Mouse (Mus musculus): Measurements from ENCODE around the gene Omp. TPM values are rescaled to one million over a fixed set of nuclear protein-coding genes. Genes with fewer than 3 reads are reported as not detected.

Gene Omp
- total RNA-seq, 2 experiments from 2014 or later: 0.11 TPM; not detected in 1

GRCm38 (mm10) chr7:98106272-98106671 lies 39.0 kb downstream of the Omp start:
- intact Hi-C loops (cut with DNase I): no loop called here

DNA sequence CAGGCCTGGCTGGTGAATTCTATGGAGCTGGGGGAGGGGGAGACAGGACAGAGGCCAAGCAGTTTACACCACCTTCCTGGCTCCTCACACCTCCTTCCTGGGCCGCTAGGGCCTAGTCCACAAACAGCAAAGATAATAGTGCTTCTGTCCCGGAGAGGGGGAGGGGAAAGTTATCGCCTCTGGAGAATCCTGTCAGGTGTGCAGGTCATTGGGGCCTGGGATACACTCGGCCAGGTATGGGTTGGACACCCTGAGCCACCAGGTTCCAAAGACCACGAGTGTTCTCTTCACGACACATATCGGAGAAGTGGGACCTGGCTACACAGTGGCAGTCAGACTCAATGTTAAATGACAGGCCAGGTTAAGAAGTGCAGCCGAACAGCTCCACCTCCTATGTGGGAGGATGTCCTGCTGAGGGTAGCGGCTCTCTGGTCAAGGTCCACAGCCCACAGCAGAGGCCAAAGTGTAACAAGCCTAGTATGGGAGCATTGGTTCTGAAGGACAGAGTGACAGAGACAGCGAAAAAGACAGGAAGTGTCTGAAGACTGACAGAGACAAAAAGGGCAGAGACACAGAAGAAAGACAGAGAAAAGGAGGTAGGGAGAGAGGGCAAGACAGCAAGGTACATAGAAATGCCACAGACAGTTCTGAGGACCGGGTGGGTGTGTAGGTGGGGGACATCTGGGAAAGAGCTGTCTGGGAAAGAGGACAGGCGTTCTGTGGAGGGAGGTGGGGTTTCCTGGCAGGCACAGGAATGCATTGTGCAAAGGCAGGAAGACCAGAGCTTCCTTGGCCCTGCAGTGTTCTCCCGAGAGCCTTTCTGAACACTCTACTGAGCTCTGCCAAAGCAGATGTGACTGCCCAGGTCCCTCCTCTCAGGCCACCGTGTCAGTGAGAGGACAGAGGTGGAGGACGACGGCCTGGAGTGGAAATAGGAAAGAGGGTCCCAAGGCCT lies 40.5 kb downstream of the Omp start:
- intact Hi-C loops (cut with DNase I): loop anchor here (1.0 kb wide), 1 partner anchor 13 kb away; no protein-coding TSS in a partner anchor
- no peak for DNase-seq

More at GRCm38 (mm10) chr7:98106272-98106671, 39.0 kb downstream of the Omp start:
- no peak for DNase-seq

DNA sequence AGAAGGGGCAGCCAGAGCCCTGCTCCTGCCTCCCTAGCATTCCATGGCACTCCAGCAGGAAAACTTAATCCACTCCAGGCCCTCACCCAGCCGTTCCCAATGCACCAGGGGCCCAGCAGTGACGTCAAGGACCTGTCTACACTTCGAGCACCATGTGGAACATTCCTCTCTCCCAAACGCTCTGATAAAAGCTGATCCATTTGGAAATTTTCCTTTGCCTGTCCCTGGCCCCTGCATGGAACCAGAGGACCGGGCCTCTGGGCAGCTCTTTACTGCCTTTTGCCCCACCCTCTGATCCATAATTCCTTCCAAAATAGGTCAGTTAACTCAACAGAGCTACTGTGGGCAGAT lies 41.4 kb downstream of the Omp start:
- intact Hi-C loops (cut with DNase I): loop anchor here (1.0 kb wide), 1 partner anchor 16 kb away; no protein-coding TSS in a partner anchor
- peak in 1 of 2 experiments; percentile 42 for DNase-seq

DNA sequence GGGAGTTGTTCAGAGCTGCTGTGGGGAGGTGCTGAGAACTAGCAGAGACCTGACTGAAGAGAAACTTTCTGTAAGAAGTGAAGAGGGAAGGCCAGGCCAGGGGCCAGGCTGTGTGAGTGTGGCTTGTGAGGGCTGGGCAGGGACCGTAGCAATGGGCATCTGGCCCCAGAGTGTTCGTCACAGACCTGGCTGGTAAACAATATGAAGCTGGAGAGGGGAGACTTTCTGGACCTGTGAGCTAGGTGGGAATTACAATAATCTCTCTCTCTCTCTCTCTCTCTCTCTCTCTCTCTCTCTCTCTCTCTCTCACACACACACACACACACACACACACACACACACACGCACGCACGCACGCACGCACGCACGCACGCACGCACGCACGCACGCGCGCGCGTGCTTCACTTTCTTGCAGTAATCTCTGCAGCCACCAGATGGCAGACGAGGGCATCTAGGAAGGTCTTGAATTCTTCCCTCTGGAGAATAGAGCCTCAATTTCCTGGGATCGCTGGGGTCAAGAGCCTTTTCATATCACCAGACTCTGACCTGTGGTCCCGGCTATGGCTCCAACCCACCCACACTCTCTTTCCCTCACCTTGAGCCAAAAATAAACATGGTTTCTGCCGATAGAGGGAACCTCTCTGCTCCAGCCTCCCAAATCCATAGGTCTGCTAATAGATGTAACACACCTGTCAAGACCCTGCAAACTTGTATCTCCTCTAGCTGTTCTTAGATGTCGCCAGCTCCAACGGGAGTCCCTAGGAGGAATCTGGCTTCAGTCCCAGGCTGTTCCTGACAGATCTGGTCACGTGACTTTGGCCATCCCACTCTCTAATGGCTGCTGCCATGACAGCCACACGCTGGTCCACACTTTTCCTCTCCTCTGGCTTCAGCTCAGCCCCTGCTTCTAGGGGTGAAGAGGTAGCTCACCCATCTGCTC lies 42.0 kb downstream of the Omp start:
- intact Hi-C loops (cut with DNase I): loop anchor here (1.0 kb wide), 1 partner anchor 17 kb away; no protein-coding TSS in a partner anchor
- DNase-seq: peak; percentile 82 to 89

GRCm38 (mm10) chr7:98102488-98102887 lies 42.8 kb downstream of the Omp start:
- intact Hi-C loops (cut with DNase I): no loop called here

DNA sequence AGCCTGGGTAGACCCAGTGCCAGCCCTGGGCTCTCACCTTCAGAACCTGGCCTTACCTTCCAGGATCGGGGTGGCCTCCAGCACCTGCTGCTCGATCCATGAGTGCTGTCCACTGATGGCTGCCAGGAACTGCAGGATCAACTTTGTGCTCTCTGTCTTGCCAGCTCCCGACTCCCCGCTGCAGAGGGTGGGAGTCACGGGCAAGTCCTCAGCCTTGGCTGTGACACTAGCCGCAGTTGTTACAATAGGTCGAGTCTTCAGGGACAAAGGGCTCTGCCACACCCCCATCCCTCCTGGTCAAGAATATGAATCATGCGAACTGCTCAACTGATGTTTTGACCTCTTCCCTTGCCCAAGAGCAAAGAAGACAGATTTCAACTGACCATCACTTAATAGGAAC lies 47.7 kb downstream of the Omp start:
- intact Hi-C loops (cut with DNase I): no loop called here
- no peak for DNase-seq

More at GRCm38 (mm10) chr7:98102488-98102887, 42.8 kb downstream of the Omp start:
- no peak for DNase-seq

DNA sequence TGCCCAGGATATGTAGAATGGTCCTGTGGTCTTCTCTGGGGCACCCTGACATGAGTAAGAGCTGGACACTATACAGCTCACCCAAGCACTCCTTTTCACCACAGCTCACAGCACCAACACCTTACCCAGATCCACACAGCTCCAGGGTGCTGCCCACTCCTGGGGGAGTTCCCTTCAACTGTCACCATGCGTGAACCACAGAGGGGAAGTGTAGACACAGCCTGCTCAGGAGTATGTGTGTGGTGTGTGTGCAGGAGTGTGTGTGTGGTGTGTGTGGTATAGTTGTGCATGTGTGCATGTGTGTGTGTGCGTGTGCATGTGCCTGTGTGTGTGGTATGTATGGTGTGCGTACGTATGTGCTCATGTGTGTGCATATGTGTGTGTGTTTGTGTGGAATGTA lies 49.5 kb downstream of the Omp start:
- DNase-seq: no peak
- intact Hi-C loops (cut with DNase I): no loop called here

Other genes with a start within 250 kb of the Omp start
- gene Gdpd4, start 225.5 kb downstream of the Omp start, total RNA-seq (2021): not detected
- gene Myo7a, start 26.0 kb downstream of the Omp start, total RNA-seq (2021): 1 to 10 TPM; 5.3 to 5.8 TPM
- 1 to 10 TPM; 2.4 to 2.6 TPM for gene Capn5, start 32.8 kb upstream of the Omp start, total RNA-seq (2021)
- gene B3gnt6, start 54.0 kb upstream of the Omp start, total RNA-seq (2021): not detected
- gene Acer3, start 175.7 kb upstream of the Omp start, total RNA-seq (2021): 10 to 100 TPM; 12.8 to 13.5 TPM
- 1 to 10 TPM; 2.8 to 3.2 TPM for gene Tsku, start 215.8 kb upstream of the Omp start, total RNA-seq (2021)

Data from heart, postnatal 36 days (tissue).